Mouse (Mus musculus) mouse trophoblast stem cell (cell line): ENCODE measurements around the gene Pitpnc1.

ENCODE experiments used
- in situ Hi-C, 2 experiments: fragments of 300-500 bp; cut with MseI, MboI; formaldehyde crosslinking; loops; 2 replicates in 1 of 2; 3 replicates in 1 of 2; pipeline ENCODE4 v1.15.1; 2025

The Pitpnc1 gene

GRCm38 (mm10) chr11:107375816-107376215 lies 94.7 kb downstream of the Pitpnc1 start:
- in situ Hi-C loops = no loop called here

- in situ Hi-C loops = no loop called here
Measured at GRCm38 (mm10) chr11:107373569-107373968, 96.9 kb downstream of the Pitpnc1 start.

DNA sequence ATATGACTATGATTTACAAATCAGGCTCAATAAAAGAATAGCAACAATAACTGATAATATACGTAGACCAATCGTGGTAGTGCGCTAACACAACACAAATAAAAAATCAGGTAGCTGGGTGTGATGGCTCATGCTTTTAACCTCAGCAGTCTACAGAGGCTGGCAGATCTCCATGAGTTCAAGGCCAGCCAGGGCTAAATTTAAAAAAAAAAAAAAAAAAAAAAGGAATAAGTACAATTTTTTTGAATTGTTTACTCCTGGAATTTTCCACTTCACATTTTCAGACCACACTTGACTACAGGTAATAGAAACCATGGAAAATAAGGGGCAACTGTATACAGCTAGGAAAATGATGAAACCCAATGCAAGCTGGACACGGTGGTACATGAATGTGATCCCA lies 97.3 kb downstream of the Pitpnc1 start:
- in situ Hi-C loops = no loop called here

- in situ Hi-C loops = no loop called here
Measured at GRCm38 (mm10) chr11:107372688-107373087, 97.8 kb downstream of the Pitpnc1 start.

GRCm38 (mm10) chr11:107370476-107370875 lies 100.0 kb downstream of the Pitpnc1 start:
- in situ Hi-C loops = no loop called here

DNA sequence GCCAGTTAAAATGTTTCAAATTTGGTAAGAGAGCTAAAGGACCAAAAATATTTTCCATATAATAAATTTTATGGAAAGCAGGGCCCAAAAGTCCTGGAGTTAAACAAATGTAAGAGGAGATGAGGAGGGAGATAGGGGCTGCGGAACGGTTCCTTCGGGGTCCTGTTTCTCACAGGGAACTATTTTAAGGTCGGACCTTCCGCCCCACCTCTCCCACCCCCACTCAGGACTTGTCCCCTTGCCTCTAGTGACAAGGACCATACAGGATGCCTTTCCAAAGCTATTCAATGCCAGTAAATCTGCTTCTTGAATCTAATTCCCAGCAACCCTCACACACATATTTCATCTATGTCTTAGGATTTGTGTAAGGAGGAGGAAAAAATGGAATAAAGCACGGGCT lies 100.8 kb downstream of the Pitpnc1 start:
- in situ Hi-C loops = no loop called here

GRCm38 (mm10) chr11:107365938-107366712 lies 104.4 kb downstream of the Pitpnc1 start:
- in situ Hi-C loops = no loop called here

DNA sequence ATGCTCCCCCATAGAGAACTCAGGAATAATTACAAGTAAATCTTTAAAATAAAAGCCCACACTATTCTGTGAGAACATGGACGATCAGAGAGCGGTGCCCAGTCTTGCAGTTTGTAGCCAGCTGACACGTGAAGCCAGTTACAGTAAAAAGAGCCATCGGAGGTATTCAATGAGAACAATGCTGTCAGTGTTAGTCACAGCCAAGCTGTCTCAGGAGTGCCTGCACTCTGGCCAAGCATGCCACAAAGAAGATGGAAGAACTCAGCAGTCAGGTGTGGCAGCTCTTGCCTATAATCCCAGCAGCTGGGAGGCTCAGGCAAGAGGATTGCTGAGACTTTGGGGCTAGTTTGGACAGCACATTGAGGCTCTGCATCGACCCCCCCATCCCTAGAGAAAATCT lies 111.8 kb downstream of the Pitpnc1 start:
- in situ Hi-C loops = no loop called here

GRCm38 (mm10) chr11:107356224-107356623 lies 114.3 kb downstream of the Pitpnc1 start:
- in situ Hi-C loops = no loop called here

GRCm38 (mm10) chr11:107355526-107355925 lies 115.0 kb downstream of the Pitpnc1 start:
- in situ Hi-C loops = no loop called here

GRCm38 (mm10) chr11:107354499-107355143 lies 115.9 kb downstream of the Pitpnc1 start:
- in situ Hi-C loops = no loop called here

DNA sequence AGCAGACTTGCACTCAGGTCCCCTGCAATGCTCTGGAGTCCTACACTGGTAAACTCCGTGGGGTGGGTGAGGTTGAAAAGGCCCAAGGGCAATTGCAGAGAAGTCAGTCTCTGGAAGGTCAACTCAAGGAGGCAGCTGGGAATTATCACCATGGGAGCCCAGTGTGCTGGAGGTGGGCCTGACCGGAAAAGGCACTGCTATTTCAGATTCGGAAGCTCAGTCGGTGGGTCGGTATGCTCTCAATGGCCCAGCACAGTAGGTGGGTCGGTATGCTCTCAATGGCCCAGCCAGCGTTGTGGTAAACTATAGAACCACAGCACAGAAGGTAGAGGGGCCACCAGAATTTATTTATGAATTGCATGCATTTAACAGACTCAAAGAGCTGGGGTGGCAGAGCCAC lies 117.9 kb downstream of the Pitpnc1 start:
- in situ Hi-C loops = no loop called here

DNA sequence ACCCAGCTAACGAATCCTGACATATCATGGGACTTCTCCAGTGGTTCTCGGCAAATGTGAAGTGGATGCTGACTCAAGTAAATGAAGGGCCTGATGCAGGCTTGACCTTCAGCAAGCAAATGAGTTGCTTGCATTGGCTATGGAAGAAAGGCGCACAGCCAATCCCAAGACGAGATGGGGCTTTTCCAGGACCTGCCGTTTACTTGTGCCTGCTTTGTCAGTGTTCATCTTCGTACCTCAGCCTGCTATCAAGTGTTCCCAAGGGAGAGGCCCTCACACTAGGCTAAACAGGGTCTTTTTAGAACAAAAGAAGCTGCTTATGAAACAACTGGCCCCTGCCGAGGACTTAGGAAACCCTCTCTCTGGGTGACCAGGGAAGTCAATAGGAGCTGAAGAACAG lies 120.7 kb downstream of the Pitpnc1 start:
- in situ Hi-C loops = no loop called here

DNA sequence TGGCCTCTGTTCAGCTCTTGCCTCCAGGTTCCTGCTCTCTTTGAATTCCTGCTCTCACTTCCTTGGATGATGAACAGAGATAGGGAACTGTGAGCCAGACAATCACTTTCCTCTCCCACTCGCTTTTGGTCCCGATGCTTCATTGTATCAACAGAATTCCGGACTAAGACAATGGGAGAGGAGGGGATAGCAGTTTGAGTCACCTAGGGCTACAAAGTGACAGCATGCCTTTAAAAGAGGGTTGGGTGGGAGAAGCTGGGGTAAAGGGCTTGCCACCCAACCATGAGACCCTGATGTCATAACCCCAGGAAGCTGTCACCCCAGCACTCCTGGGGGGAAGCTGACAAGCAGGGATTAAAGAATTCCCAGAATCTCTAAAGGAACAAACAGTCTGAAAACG lies 127.5 kb downstream of the Pitpnc1 start:
- in situ Hi-C loops = no loop called here

- in situ Hi-C loops = no loop called here
Measured at GRCm38 (mm10) chr11:107342432-107342831, 128.1 kb downstream of the Pitpnc1 start.

DNA sequence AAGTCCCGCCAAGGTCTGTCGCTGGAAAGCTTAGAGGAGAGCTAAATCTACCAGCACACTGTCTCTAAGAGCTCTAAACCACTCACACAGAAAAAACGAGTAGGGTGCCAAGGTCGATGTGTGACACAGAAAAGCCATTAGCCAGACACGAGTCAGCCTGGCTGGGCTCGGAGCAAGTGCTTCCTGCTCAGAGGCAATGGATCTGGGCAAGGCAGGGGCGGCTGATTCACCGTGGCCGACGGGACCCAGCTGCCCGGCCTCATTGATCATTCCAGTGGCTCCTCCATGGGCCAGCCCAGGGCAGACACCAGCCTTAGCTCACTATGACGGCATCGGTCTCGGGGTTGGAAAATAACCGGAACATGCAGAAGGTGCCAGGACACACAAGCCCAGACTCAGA lies 129.2 kb downstream of the Pitpnc1 start:
- in situ Hi-C loops = no loop called here

DNA sequence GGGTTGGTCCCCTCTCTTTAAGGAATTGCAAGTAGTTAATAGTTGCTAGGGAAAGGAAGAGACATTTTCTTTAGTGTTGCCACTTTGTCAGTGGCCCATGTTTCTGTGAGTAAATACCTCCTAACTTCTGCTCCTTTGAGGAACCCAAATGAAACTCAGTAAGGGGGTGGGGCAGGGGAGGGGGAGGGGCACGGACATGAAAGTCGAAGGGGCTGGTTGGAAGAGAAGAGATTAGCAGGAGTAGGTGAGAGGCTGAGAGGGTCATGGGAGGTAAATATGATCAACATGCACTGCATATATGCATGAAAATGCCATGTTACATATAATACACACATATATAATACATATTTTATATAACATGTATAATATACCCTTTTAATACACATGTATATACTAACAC lies 129.7 kb downstream of the Pitpnc1 start:
- in situ Hi-C loops = no loop called here

- in situ Hi-C loops = no loop called here
Measured at GRCm38 (mm10) chr11:107339224-107339805, 131.2 kb downstream of the Pitpnc1 start.

DNA sequence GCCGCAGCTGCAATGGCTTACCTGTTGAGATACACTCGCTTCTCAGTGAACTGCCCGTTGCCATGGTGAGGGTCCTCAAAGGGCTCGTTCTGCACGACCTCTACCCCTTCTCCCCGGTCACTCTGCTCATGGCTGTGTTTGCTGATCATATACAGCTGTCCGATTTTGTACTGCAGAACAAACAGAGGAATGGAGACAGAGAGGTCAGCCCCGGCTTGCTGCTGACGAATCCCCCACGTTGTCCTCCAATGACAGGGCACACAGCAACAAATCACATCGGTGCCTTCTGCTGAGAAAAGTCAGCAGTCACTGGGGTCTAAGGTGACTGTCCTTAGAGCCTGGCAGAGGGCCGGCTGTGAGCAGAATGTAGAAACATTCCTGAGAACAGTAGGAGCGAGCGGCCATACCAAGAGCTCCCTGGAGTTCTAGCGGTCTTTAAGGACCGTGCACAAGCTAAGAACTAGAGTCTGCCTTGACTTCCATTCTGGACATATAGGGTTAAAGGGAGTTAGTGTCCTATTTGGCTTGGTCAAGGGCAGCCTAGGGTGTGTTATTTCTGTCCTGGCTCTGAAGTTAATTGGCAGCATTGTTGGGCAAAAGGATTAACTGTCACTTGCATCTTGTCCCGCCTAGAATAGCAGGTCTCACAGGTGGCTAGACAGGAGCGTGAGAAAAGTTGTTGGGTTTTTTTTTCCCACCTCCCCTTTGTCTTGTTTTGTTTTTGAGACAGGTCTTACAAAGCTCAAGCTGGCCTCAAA lies 132.9 kb downstream of the Pitpnc1 start:
- in situ Hi-C loops = no loop called here

GRCm38 (mm10) chr11:107335756-107336155 lies 134.7 kb downstream of the Pitpnc1 start:
- in situ Hi-C loops = no loop called here

DNA sequence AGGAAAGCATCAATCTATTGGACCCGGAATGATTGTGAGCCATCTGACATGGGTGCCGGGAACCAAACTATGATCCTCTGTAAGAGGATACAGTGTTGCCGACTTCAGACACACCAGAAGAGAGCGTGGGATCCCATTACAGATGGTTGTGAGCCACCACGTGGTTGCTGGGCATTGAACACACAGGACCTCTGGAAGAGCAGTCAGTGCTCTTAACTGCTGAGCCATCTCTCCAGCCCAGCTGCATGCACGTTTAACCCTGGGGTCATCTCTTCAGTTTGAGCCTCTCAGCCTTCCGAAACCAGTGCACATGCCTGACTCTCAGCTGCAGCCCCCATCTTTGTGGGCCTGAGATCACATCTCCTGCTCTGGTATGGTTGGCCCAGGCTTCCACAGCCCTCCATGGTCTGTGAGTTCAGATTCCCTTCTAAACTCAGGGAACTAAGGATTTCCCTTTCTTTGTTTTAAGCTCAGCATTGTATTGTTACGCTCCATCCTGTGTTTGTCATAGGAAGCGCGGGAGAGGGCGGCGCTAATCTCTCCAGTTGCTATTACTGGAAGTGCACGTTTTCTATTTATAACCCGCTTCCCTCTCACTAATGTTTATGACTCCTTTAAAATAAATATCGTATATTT lies 135.5 kb downstream of the Pitpnc1 start:
- in situ Hi-C loops = no loop called here

DNA sequence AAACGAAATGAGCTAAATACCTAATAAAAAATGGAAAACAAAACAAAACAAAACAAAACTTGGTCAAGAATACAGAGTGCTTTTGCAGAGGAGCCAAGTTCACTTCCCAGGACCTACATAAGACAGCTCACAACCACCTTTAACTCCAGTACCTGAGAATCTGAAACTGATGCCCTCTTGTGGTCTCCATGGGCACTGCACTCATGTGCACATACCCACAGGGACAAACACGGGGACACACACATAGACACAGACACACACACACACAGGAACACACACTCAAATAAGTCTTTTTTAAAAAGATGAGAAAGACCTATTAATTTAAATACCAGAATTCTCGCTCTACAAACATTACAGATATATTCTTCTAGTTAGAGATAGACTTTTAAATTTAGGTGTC lies 137.6 kb downstream of the Pitpnc1 start:
- in situ Hi-C loops = no loop called here
